Mouse (Mus musculus): ENCODE measurements around the gene Atxn7l1. TPM values are rescaled to one million over a fixed set of nuclear protein-coding genes. Genes with fewer than 3 reads are reported as not detected.

Gene Atxn7l1
- polyA plus RNA-seq (2012; rRNA removed; ENCODE audit: low replicate concordance): 38.7 and 47.8 TPM in 2 replicates

GRCm38 (mm10) chr12:33147497-33148267 is at the start of gene Atxn7l1:
Gene Atxn7l1 (plus strand): TSS chr12:33147693.

GRCm38 (mm10) chr12:33394804-33395623 is 247.5 kb downstream of the Atxn7l1 start, which contains the start of gene Efcab10:
Gene Efcab10 (plus strand): TSS chr12:33394854.

Other genes with a start within 250 kb of the Atxn7l1 start
- gene Sypl, start 193.8 kb upstream of the Atxn7l1 start, polyA plus RNA-seq (2012; rRNA removed; ENCODE audit: low replicate concordance): 55.0 and 189 TPM in 2 replicates
- 0.14 and 0.19 TPM in 2 replicates for gene Cdhr3, start 54.8 kb upstream of the Atxn7l1 start, polyA plus RNA-seq (2012; rRNA removed; ENCODE audit: low replicate concordance)
- not detected in 2 replicates for gene Efcab10, start 247.2 kb downstream of the Atxn7l1 start, polyA plus RNA-seq (2012; rRNA removed; ENCODE audit: low replicate concordance)